Mouse (Mus musculus): ENCODE measurements around the gene Pou1f1.

Gene Pou1f1

DNA sequence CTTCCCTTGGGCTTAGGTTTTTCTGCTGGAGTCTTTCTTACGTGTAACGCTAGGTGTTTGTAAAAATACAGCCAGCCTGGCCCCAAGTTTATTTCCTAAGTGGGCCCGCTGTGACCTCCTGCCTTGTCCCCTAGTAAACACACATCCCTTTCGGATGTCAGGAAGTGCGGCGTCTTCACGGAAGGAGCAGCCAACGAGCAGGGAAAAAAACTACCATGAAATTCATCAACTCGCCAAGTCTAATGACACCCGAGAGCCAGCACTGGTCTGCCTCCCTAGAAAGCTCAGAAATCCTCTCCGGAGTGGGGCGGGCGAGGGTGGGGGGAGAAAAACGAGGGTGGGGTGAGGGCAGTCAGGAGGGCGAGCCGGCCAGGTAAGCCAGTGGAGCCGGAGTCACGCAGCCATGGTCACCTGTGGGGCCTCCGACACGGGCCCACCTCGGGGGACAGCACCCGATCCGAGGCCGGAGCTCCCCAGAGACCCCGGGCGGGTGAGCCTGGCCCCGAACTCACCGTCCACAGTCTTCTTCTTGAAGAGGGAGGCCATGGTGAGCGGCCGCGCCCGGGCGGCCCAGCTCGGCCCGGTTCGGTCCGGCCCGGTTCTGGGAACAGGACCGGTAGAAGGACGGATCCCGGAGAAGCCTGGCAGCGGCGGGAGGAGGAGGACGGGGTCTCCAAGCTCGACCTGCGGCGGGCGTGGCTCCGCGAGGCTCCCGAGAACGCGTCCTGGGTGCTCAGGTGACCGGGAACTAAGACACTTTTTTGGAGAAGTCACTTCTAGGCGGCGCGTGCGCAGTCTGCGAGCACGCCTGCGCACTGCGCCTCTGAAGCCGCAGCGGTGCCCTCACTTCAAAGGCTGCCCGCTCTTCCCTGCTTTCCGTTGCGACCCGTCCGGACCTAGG, 41.9 kb downstream of the Pou1f1 start, which contains the start of gene Chmp2b:
TSS of gene Chmp2b (minus strand) at position 764 of the 901 bp plus-strand sequence.
- in situ Hi-C loops (cut with MboI; ENCODE audit: unreplicated experiment in 2 of 2): loop anchor here in 1 of 2 experiments (25.0 kb wide), 1 partner anchor 725 kb away; no protein-coding TSS in a partner anchor

DNA sequence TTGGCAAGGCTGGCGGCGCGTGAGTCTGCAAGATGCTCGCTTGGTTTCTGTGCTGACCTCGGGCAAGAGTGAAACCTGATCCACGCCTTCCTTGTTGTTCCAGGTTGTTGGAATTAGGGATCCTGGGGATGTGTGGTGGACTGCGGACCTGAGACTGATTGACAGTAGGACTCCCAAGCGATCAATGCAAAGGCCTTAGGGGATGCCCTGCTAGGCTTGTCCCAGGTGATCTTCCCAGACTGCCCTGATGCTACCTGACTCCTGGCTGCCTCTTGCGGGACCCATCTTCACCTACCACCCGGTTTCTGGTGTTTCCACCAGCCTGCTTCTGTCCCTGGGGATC, 42.5 kb downstream of the Pou1f1 start:
- in situ Hi-C loops (cut with MboI; ENCODE audit: unreplicated experiment in 2 of 2): loop anchor here in 1 of 2 experiments (25.0 kb wide), 1 partner anchor 724 kb away; no protein-coding TSS in a partner anchor

- in situ Hi-C loops (cut with MboI; ENCODE audit: unreplicated experiment in 2 of 2): loop anchor here in 1 of 2 experiments (25.0 kb wide), 1 partner anchor 723 kb away; no protein-coding TSS in a partner anchor
These were observed 44.0 kb downstream of the Pou1f1 start for GRCm38 (mm10) chr16:65564306-65564705.

GRCm38 (mm10) chr16:65564951-65565350, 44.6 kb downstream of the Pou1f1 start:
- in situ Hi-C loops (cut with MboI; ENCODE audit: unreplicated experiment in 2 of 2): loop anchor here in 1 of 2 experiments (25.0 kb wide), 1 partner anchor 722 kb away; no protein-coding TSS in a partner anchor

- in situ Hi-C loops (cut with MboI; ENCODE audit: unreplicated experiment in 2 of 2): loop anchor here in 1 of 2 experiments (25.0 kb wide), 1 partner anchor 718 kb away; no protein-coding TSS in a partner anchor
These were observed 48.5 kb downstream of the Pou1f1 start for GRCm38 (mm10) chr16:65568853-65569252.

DNA sequence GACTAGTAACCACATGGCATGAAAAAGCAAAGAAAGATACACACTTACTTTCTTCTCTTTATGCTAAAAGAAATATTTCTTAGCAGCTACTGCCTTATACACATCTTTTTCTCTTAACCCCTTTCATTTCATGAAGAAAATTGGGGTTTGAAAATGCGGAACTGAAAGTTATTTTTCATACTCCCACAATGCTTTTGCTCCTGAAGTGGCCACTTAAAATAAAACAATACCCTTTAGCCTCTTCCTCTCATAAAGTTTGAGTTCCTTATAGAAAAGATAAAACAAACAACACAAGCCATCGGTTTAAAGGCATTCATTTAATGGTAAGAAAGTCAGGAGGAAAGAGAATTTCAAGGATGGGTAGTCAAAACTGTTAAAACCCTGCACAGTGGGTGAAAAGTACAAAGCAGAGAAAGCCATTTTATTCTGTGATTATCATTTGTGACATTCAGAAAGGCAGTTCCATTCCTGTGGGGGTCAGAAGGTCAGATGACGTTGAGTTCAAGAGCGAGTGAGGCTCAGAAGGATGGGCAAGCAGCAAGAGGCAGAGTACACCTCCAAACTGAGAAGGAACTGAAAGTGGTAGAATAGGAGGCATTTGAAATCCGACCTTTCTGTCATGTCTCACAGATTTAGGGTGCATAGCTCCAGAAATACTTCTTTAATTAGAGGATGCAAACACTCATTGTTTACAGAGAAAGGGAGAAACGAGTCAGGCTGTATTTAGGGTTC, 57.2 kb downstream of the Pou1f1 start:
- in situ Hi-C loops (cut with MboI; ENCODE audit: unreplicated experiment in 2 of 2): no loop called here

Data from v-Abl transformed pro-B cells (cell line).